16 mouse cellular contexts compared by ENCODE assay signal in the genomic region with DNA sequence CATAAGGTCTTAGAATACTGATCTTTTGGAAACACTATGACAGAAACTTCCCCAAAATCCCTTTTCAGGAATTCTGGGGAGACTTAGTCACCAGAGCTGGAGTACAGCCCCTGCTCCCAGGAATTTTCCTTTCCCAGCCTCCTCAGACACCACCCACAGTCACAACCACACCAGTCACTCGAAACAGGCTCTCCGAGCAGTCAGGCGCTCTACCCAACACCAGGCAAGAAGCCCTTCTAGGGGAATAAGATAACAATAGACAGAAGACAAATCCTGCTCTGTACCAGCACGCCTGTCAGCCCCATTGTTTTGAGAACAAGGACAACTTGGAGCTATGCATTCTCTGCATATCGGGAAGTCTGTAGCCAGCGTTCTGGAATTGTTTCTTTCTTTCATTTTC. TPM values are rescaled to one million over a fixed set of nuclear protein-coding genes. Genes with fewer than 3 reads are reported as not detected.
DNase-seq lines count a peak whose midpoint lies in the region; ATAC-seq and TF ChIP-seq lines count a peak whose summit lies in the region.
"Had no signal": no experiment of that assay in that cellular context is flagged by ENCODE, and none has a peak within 500 bp of the region (broad histone marks: within the 10 kb centered on the region; RNA-seq: fewer than 3 reads in every experiment).

No protein-coding gene starts in this region.

- 61% methylated on average over 6 of the region's 6 CpGs for WGBS in intestine, embryonic 16.5 days

- peak; percentile 98 for ATAC-seq in frontal cortex, adult (ENCODE audit: low TSS enrichment)
- no peak for ATAC-seq in intestine, embryonic 16.5 days

- no peak overlapping the region for H3K9ac ChIP-seq in intestine, embryonic 16.5 days (ENCODE audit: low read depth, low read length)
- H3K9ac ChIP-seq: limb, embryonic 15.5 days had no signal

- no peaks in the 10 kb centered on the region for H3K36me3 ChIP-seq in intestine, embryonic 16.5 days (ENCODE audit: control insufficient read depth, insufficient read depth, low read length)
- H3K36me3 ChIP-seq: limb, embryonic 15.5 days had no signal

- DNase-seq in frontal cortex, postnatal 36 days (ENCODE audit: low spot score in 2 of 2) = no peak
- no peak for DNase-seq in layer of hippocampus, adult 2 months (ENCODE audit: low spot score in 2 of 2)
- no peak for DNase-seq in layer of hippocampus, adult 9-10 months (ENCODE audit: low spot score)
- peak; percentile 29 for DNase-seq in Muller cell, postnatal 12 days (ENCODE audit: inconsistent ontology term)
- no peak for DNase-seq in kidney, postnatal 14 days
- no peak for DNase-seq in lung, postnatal 14 days
- DNase-seq: adrenal gland, adult 2 months; cerebellum, postnatal 10 days; kidney, adult 11 months; kidney, postnatal 25 days; lung, adult 18-20 months; thymus, postnatal 14 days had no signal

- H3K4me2 ChIP-seq in intestine, embryonic 16.5 days (ENCODE audit: low read depth, low read length) = peak overlapping the region; percentile 33; the same call in 1 of the 2 replicates
- H3K4me2 ChIP-seq: limb, embryonic 15.5 days had no signal

- TF ChIP-seq CTCF in layer of hippocampus, adult 2 months (conservative IDR thresholded peaks at IDR 0.05) = no peak

- H3K27me3 ChIP-seq in intestine, embryonic 16.5 days (replicated peaks; ENCODE audit: control insufficient read depth, insufficient read depth, low read length) = no peaks in the 10 kb centered on the region; the same call in 1 of the 2 replicates
- H3K27me3 ChIP-seq: megakaryocyte, embryonic 14.5 days had no signal

- no peak overlapping the region for H3K4me3 ChIP-seq in layer of hippocampus, adult 2 months
- H3K4me3 ChIP-seq in intestine, embryonic 16.5 days (ENCODE audit: low read length) = no peak overlapping the region
- H3K4me3 ChIP-seq: limb, embryonic 15.5 days; megakaryocyte, embryonic 14.5 days had no signal

- H3K9me3 ChIP-seq in intestine, embryonic 16.5 days (ENCODE audit: control insufficient read depth, low read length) = no peaks in the 10 kb centered on the region
- H3K9me3 ChIP-seq: limb, embryonic 15.5 days; megakaryocyte, embryonic 14.5 days had no signal

- H3K4me1 ChIP-seq in intestine, embryonic 16.5 days (ENCODE audit: control insufficient read depth, insufficient read depth, low read length) = no peaks in the 10 kb centered on the region
- H3K4me1 ChIP-seq: limb, embryonic 15.5 days had no signal

- peak overlapping the region; percentile 39; the same call in 1 of the 2 replicates for H3K27ac ChIP-seq in layer of hippocampus, adult 2 months
- H3K27ac ChIP-seq in intestine, embryonic 16.5 days (ENCODE audit: low read length) = no peak overlapping the region
- H3K27ac ChIP-seq: limb, embryonic 15.5 days had no signal

RNA-seq across cellular contexts. Expression of gene Tmsb4x, which starts 25.6 kb away (rescaled TPM):
- total RNA-seq in layer of hippocampus, adult 2 months (2021) = 1,000 to 10,000 TPM; 1,652 to 1,714 TPM
- 2,883 and 3,085 TPM in 2 replicates for polyA plus RNA-seq in intestine, embryonic 16.5 days (2015; fragmentation: Nextera tagmentation; extraction: Ambion mirVana)
